Mouse (Mus musculus): ENCODE measurements around the gene Usp43.

- TF ChIP-seq CTCF (IDR thresholded peaks at IDR 0.05; ENCODE audit: control insufficient read depth, insufficient read depth, low read length), result no peak
- TF ChIP-seq POLR2A (IDR thresholded peaks at IDR 0.05; ENCODE audit: borderline replicate concordance, control insufficient read depth, low read depth, low read length), result no peak
Observed at GRCm38 (mm10) chr11:67917126-67917525, 4.8 kb downstream of the Usp43 start.

All from bone marrow, adult 2 months (tissue).